Mouse (Mus musculus) lung, postnatal 36 days (tissue): Measurements from ENCODE around the gene Foxn3.

Experiments
- DNase-seq: peaks from one replicate; pipeline ENCODE4 v3.0.0; 2022; ENCODE audit warnings: mixed read lengths

The Foxn3 gene

GRCm38 (mm10) chr12:99380124-99380523 is 183.3 kb downstream of the Foxn3 start:
- DNase-seq: no peak

- no peak for DNase-seq
These were observed 185.1 kb downstream of the Foxn3 start for GRCm38 (mm10) chr12:99378284-99378683.

GRCm38 (mm10) chr12:99377705-99378104 is 185.7 kb downstream of the Foxn3 start:
- no peak for DNase-seq

GRCm38 (mm10) chr12:99377069-99377468 is 186.3 kb downstream of the Foxn3 start:
- no peak for DNase-seq

- no peak for DNase-seq
These were observed 187.4 kb downstream of the Foxn3 start for GRCm38 (mm10) chr12:99375878-99376454.

GRCm38 (mm10) chr12:99375426-99375825 is 188.0 kb downstream of the Foxn3 start:
- no peak for DNase-seq

GRCm38 (mm10) chr12:99374099-99374600 is 189.2 kb downstream of the Foxn3 start:
- peak; percentile 66 for DNase-seq

- no peak for DNase-seq
These were observed 189.8 kb downstream of the Foxn3 start for GRCm38 (mm10) chr12:99373584-99373983.

GRCm38 (mm10) chr12:99371500-99371899 is 191.9 kb downstream of the Foxn3 start:
- DNase-seq: peak; percentile 41

- DNase-seq: no peak
These were observed 195.1 kb downstream of the Foxn3 start for GRCm38 (mm10) chr12:99368251-99368650.

- DNase-seq: no peak
These were observed 197.4 kb downstream of the Foxn3 start for GRCm38 (mm10) chr12:99365999-99366398.

- no peak for DNase-seq
These were observed 199.2 kb downstream of the Foxn3 start for GRCm38 (mm10) chr12:99364201-99364600.

GRCm38 (mm10) chr12:99363024-99363423 is 200.4 kb downstream of the Foxn3 start:
- no peak for DNase-seq

GRCm38 (mm10) chr12:99361752-99362132 is 201.6 kb downstream of the Foxn3 start:
- DNase-seq: no peak

GRCm38 (mm10) chr12:99360958-99361751 is 202.2 kb downstream of the Foxn3 start:
- DNase-seq: no peak

- no peak for DNase-seq
These were observed 204.7 kb downstream of the Foxn3 start for GRCm38 (mm10) chr12:99358698-99359097.

- no peak for DNase-seq
These were observed 206.7 kb downstream of the Foxn3 start for GRCm38 (mm10) chr12:99356660-99357059.

GRCm38 (mm10) chr12:99353692-99354091 is 209.7 kb downstream of the Foxn3 start:
- DNase-seq: no peak

GRCm38 (mm10) chr12:99352583-99352982 is 210.8 kb downstream of the Foxn3 start:
- DNase-seq: no peak

- peak; percentile 84 for DNase-seq
These were observed 211.2 kb downstream of the Foxn3 start for GRCm38 (mm10) chr12:99352136-99352535.

GRCm38 (mm10) chr12:99351731-99352130 is 211.7 kb downstream of the Foxn3 start:
- DNase-seq: no peak

- peak; percentile 70 for DNase-seq
These were observed 213.8 kb downstream of the Foxn3 start for GRCm38 (mm10) chr12:99349650-99349997.

- DNase-seq: peak; percentile 56
These were observed 214.3 kb downstream of the Foxn3 start for GRCm38 (mm10) chr12:99348940-99349649.

- no peak for DNase-seq
These were observed 215.9 kb downstream of the Foxn3 start for GRCm38 (mm10) chr12:99347512-99347911.
